Mouse (Mus musculus): ENCODE measurements around the gene Inf2. TPM values are rescaled to one million over a fixed set of nuclear protein-coding genes. Genes with fewer than 3 reads are reported as not detected.
A peak's percentile ranks its signal among the peaks of the same experiment; 100 is the strongest.

The Inf2 gene
- polyA plus RNA-seq, 1 experiment = 33.6 TPM

DNA sequence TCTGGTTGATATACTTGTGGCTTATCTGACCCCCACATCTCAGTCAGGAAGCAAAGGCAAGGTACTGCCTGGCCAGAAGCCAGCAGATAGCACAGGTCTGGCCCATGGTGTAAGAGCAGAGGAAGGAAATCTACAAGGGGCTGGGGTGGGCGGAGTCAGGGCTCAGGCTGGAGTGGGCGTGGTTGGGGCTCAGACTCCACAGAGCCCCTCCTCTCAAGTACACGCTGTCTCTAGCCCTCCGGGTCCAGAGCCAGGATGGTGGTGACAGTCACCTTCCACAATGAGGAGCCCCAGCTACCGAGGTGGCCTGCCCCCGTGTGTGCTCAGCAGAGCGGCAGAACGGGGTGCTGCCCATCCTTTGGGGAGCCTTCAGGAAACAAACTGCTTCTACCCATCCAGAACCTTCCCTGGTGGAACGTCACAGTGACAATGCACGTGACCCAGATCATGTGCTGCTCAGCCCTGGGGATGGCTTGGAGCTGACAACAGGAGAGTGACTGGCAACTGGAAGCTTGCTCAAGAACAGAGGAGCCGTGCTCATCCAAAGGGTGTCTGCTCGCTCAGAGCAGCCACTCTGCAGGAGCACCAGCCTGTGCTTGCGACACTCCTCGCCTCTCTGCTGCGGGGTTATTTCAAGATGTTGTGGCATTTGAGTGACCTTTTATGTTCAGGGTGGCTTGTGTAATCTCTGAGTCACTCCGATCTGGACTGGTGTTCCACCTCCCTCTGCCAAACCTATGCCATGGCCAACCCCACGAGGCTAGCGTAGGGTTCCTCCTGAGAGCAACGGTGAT, 40.5 kb downstream of the Inf2 start:
- WGBS = 16% methylated on average over 19 of the region's 19 CpGs
- TF ChIP-seq CTCF (IDR thresholded peaks at IDR 0.05; ENCODE audit: insufficient read depth, low read length) = no peak
- TF ChIP-seq POLR2A (IDR thresholded peaks at IDR 0.05; ENCODE audit: borderline replicate concordance, extremely low read depth, low read depth, low read length) = peak; percentile 46; the same call in 1 of the 2 replicates
- peak; percentile 65 for DNase-seq
- Histone ChIP-seq H3K4me1 (ENCODE audit: control insufficient read depth, insufficient read depth, low read length) (peaks cover 20% of the 10 kb centered on the region), H3K4me3 (replicated peaks; ENCODE audit: extremely low read depth, low read depth, low read length) (peak overlapping the region; percentile 12)

DNA sequence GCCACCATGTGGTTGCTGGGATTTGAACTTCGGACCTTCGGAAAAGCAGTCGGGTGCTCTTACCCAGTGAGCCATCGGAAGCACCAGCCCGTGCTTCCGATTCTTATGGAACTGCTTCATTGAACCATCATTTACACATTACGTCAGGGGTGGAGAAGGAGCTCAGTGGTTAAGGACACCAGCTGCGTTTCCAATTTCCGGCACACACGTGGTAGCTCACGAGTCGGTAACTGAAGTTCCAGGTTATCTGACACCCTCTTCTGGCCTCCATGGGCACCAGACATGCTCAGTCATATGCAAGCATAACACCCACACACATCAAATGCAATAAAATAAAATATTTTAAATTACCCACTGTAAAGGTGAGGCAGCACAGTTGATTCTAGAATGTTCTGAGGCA, 41.4 kb downstream of the Inf2 start:
- TF ChIP-seq CTCF (IDR thresholded peaks at IDR 0.05; ENCODE audit: insufficient read depth, low read length) = no peak
- no peak for TF ChIP-seq POLR2A (IDR thresholded peaks at IDR 0.05; ENCODE audit: borderline replicate concordance, extremely low read depth, low read depth, low read length)

DNA sequence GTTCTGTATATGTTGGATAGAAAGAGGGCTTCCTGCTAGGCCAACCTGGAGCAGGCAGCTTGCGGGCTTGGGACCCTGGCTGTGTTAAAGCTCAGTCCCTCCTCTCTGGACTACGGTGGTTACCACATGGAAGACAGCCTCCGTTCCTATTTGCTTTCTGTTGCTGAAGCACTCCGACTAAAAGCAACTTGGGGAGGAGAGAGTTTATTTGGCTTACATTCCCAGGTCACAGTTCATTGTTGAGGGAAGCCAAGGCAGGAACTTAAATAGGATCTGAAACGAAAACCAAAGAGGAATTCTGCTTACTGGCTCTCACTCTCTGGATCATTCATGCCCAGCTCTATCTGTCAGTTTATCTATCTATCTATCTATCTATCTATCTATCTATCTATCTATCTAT, 42.2 kb downstream of the Inf2 start:
- Histone ChIP-seq H3K4me1 (ENCODE audit: control insufficient read depth, insufficient read depth, low read length) (peaks cover 20% of the 10 kb centered on the region), H3K4me3 (replicated peaks; ENCODE audit: extremely low read depth, low read depth, low read length) (no peak overlapping the region)
- 53% methylated on average over 5 of the region's 5 CpGs for WGBS
- TF ChIP-seq POLR2A (IDR thresholded peaks at IDR 0.05; ENCODE audit: borderline replicate concordance, extremely low read depth, low read depth, low read length) (no peak), CTCF (IDR thresholded peaks at IDR 0.05; ENCODE audit: insufficient read depth, low read length) (no peak)
- no peak for DNase-seq

More for the DNA sequence above, 41.4 kb downstream of the Inf2 start:
- no peak for DNase-seq
- Histone ChIP-seq H3K4me1 (ENCODE audit: control insufficient read depth, insufficient read depth, low read length) (peaks cover 20% of the 10 kb centered on the region), H3K4me3 (replicated peaks; ENCODE audit: extremely low read depth, low read depth, low read length) (no peak overlapping the region)
- WGBS = 94% methylated on average over 12 of the region's 12 CpGs

DNA sequence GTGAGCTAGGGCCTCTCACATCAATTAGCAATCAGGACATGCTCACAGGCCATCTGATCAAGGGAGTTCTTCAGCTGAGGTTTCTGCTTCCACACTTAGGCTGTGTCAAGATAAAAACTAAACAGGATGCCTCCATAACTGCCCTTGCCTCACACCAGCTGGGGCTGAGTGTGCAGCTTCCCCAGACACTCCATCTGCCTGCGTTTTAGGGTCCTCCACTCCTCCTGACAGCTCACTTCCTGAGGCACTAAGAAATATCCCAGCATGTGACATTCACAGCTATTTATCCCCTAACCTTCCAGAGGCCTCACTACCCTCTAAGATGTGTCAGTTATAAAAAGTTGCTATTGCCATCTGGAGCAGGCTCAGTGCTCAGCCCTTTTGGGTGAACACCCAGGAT, 42.9 kb downstream of the Inf2 start:
- no peak for DNase-seq
- Histone ChIP-seq H3K4me1 (ENCODE audit: control insufficient read depth, insufficient read depth, low read length) (peaks cover 17% of the 10 kb centered on the region), H3K4me3 (replicated peaks; ENCODE audit: extremely low read depth, low read depth, low read length) (no peak overlapping the region)
- no peak for TF ChIP-seq POLR2A (IDR thresholded peaks at IDR 0.05; ENCODE audit: borderline replicate concordance, extremely low read depth, low read depth, low read length)
- no peak for TF ChIP-seq CTCF (IDR thresholded peaks at IDR 0.05; ENCODE audit: insufficient read depth, low read length)
- 45% methylated on average over 1 of the region's 1 CpGs for WGBS

DNA sequence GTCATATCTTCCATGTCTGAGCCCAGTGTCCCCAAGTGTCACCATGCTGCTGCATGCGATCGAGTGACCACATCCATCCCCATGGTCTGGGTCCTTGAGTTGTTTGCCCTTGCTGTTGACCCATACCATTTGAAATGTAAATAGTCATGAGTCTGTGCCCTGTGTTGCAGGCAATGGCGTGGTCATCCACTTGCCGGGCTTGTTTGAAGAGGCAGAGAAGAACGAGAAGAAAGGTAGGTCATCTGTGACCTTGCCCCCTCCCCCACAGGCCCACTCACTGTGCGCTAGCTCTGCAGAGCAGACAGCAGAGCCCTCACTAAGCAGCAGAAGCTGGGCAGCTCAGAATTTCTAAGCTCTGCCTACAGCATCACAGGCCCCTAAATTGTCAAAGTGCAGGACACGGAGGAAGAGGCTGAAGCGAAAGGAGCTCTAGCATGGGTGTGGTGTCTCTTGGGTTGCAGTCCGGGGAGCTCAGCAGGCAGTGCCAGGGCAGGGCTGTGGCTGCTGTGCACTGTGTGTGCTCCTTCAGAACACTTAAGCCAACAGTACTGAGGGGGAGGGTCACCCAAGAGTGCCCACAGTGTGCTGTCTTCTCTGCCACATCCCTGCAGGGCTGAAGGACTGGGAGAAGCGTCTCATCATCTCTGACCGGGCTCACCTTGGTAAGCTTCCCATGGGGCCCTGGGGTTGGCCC, 43.6 kb downstream of the Inf2 start:
- Histone ChIP-seq H3K4me1 (ENCODE audit: control insufficient read depth, insufficient read depth, low read length) (peaks cover 17% of the 10 kb centered on the region), H3K4me3 (replicated peaks; ENCODE audit: extremely low read depth, low read depth, low read length) (no peak overlapping the region)
- 61% methylated on average over 11 of the region's 11 CpGs for WGBS
- no peak for TF ChIP-seq CTCF (IDR thresholded peaks at IDR 0.05; ENCODE audit: insufficient read depth, low read length)
- TF ChIP-seq POLR2A (IDR thresholded peaks at IDR 0.05; ENCODE audit: borderline replicate concordance, extremely low read depth, low read depth, low read length) = no peak
- no peak for DNase-seq

DNA sequence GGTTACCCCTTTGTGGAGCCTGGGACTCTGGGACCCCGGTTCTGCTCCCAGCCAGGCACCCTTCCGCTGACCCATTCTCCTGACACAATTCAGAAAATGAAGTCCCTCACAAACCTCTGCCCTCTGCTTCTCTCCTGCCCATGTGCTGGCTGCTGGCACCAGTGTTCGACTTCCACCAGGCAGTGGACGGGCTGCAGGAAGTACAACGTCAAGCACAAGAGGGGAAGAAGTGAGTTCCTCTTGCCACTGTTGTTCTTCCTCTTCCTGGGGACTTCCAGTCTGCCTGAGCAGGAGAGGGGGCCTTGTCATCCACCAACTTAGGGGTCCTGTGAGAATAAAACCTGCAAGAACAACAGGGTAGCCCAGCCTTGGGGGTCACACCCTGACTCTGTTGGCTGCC, 44.3 kb downstream of the Inf2 start:
- no peak for DNase-seq
- WGBS = 48% methylated on average over 5 of the region's 5 CpGs
- Histone ChIP-seq H3K4me1 (ENCODE audit: control insufficient read depth, insufficient read depth, low read length) (peaks cover 17% of the 10 kb centered on the region), H3K4me3 (replicated peaks; ENCODE audit: extremely low read depth, low read depth, low read length) (no peak overlapping the region)
- TF ChIP-seq POLR2A (IDR thresholded peaks at IDR 0.05; ENCODE audit: borderline replicate concordance, extremely low read depth, low read depth, low read length) (no peak), CTCF (IDR thresholded peaks at IDR 0.05; ENCODE audit: insufficient read depth, low read length) (no peak)

DNA sequence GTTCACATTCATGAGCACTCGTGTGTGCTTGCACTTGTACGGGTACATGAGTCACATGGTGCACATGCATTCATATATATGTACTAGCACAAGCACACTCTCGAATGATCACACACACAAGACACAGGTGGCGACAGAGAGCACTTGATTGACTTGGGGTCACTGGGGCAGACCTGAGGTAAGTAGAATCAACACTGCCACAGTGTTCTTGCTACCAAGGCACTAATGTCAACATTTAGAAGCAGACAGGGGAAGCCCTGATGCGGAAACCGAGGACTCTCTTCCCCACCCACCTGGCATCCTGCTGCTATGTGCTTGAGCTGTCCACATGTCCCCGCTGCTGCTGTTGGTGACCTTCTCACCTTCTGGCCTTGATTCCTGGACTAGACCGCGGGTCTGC, 45.1 kb downstream of the Inf2 start:
- 60% methylated on average over 9 of the region's 9 CpGs for WGBS
- no peak for DNase-seq
- Histone ChIP-seq H3K4me1 (ENCODE audit: control insufficient read depth, insufficient read depth, low read length) (peaks cover 14% of the 10 kb centered on the region), H3K4me3 (replicated peaks; ENCODE audit: extremely low read depth, low read depth, low read length) (no peak overlapping the region)
- no peak for TF ChIP-seq CTCF (IDR thresholded peaks at IDR 0.05; ENCODE audit: insufficient read depth, low read length)

DNA sequence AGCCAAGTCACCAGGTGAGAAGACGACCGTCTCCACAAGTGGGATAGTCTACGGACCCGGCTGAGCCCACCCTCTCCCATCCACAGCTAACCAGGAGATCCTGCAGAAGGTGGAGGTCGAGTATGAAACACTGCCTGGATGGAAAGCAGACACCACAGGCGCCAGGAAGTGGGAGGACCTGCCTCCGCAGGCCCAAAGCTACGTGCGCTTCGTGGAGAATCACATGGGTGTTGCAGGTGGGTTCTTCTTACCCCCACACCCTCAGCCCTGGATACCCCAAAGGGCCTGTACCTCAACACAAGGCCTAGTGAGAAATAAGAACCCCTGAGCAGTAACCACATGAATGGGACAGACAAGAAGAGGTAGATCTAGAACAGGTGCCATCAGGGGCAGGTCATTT, 50.9 kb downstream of the Inf2 start:
- TF ChIP-seq POLR2A (IDR thresholded peaks at IDR 0.05; ENCODE audit: borderline replicate concordance, extremely low read depth, low read depth, low read length) = no peak
- no peak for TF ChIP-seq CTCF (IDR thresholded peaks at IDR 0.05; ENCODE audit: insufficient read depth, low read length)
- no peak for DNase-seq
- Histone ChIP-seq H3K4me3 (replicated peaks; ENCODE audit: extremely low read depth, low read depth, low read length) (no peak overlapping the region), H3K4me1 (ENCODE audit: control insufficient read depth, insufficient read depth, low read length) (0 out of 2 replicates have a peak, but pooled peaks cover 3% of the 10 kb centered on the region)
- WGBS = 89% methylated on average over 10 of the region's 10 CpGs

DNA sequence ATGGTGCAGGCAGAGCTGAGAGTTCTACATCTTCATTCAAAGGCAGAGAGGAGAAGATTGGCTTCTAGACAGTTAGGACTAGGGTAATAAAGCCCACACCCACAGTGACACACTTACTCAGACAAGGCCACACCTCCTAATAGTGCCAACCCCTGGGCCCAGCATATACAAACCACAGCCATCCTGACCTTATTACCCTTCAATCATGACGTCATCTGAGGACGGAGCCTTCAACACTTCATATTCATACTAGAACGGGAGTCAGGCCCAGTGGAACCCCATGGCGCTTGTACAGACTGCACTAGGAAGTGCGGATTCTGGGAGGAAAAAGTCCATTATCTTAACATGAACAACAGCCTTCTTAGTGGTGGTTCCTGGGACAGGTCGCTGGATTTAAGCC, 54.5 kb downstream of the Inf2 start:
- DNase-seq = no peak
- no peak overlapping the region for H3K4me3 ChIP-seq (replicated peaks; ENCODE audit: extremely low read depth, low read depth, low read length)
- TF ChIP-seq CTCF (IDR thresholded peaks at IDR 0.05; ENCODE audit: insufficient read depth, low read length) (no peak), POLR2A (IDR thresholded peaks at IDR 0.05; ENCODE audit: borderline replicate concordance, extremely low read depth, low read depth, low read length) (no peak)
- 85% methylated on average over 6 of the region's 6 CpGs for WGBS
- 0 out of 2 replicates have a peak, but pooled peaks cover 3% of the 10 kb centered on the region for H3K4me1 ChIP-seq (ENCODE audit: control insufficient read depth, insufficient read depth, low read length)

Data from lung, adult 2 months (tissue).